Mouse (Mus musculus): ENCODE results near the gene Ndufa13.
A peak's percentile ranks its signal among the peaks of the same experiment; 100 is the strongest.

Ndufa13 gene

GRCm38 (mm10) chr8:69907106-69907505 lies 4.7 kb upstream of the Ndufa13 start:
- no peak for DNase-seq (ENCODE audit: low read depth, low spot score)

GRCm38 (mm10) chr8:69906260-69906659 lies 3.9 kb upstream of the Ndufa13 start:
- DNase-seq (ENCODE audit: low read depth, low spot score) = no peak

GRCm38 (mm10) chr8:69904096-69904495 lies 1.7 kb upstream of the Ndufa13 start:
- DNase-seq (ENCODE audit: low read depth, low spot score) = no peak

GRCm38 (mm10) chr8:69903063-69903542 lies 745 bp upstream of the Ndufa13 start:
- peak; percentile 99 for DNase-seq (ENCODE audit: low read depth, low spot score)

- DNase-seq (ENCODE audit: low read depth, low spot score) = peak; percentile 97
Measured at GRCm38 (mm10) chr8:69901484-69902162, 735 bp downstream of the Ndufa13 start.

GRCm38 (mm10) chr8:69900895-69901451 lies 1.4 kb downstream of the Ndufa13 start:
- DNase-seq (ENCODE audit: low read depth, low spot score) = no peak

- no peak for DNase-seq (ENCODE audit: low read depth, low spot score)
Measured at GRCm38 (mm10) chr8:69899876-69900275, 2.5 kb downstream of the Ndufa13 start.

GRCm38 (mm10) chr8:69897857-69898256 lies 4.5 kb downstream of the Ndufa13 start:
- no peak for DNase-seq (ENCODE audit: low read depth, low spot score)

GRCm38 (mm10) chr8:69895772-69896451 lies 6.4 kb downstream of the Ndufa13 start:
- no peak for DNase-seq (ENCODE audit: low read depth, low spot score)

GRCm38 (mm10) chr8:69894836-69895332 lies 7.5 kb downstream of the Ndufa13 start:
- DNase-seq (ENCODE audit: low read depth, low spot score) = no peak

GRCm38 (mm10) chr8:69893863-69894262 lies 8.5 kb downstream of the Ndufa13 start:
- no peak for DNase-seq (ENCODE audit: low read depth, low spot score)

- no peak for DNase-seq (ENCODE audit: low read depth, low spot score)
Measured at GRCm38 (mm10) chr8:69890813-69891241, 11.5 kb downstream of the Ndufa13 start.

- no peak for DNase-seq (ENCODE audit: low read depth, low spot score)
Measured at GRCm38 (mm10) chr8:69888902-69889301, 13.5 kb downstream of the Ndufa13 start.

GRCm38 (mm10) chr8:69888244-69888866 lies 14.0 kb downstream of the Ndufa13 start:
- DNase-seq (ENCODE audit: low read depth, low spot score) = no peak

GRCm38 (mm10) chr8:69887289-69888243 lies 14.8 kb downstream of the Ndufa13 start, which contains the start of gene Cilp2:
Gene Cilp2 (minus strand): TSS chr8:69887687.
- DNase-seq (ENCODE audit: low read depth, low spot score) = no peak

- DNase-seq (ENCODE audit: low read depth, low spot score) = no peak
Measured at GRCm38 (mm10) chr8:69884141-69884540, 18.2 kb downstream of the Ndufa13 start.

GRCm38 (mm10) chr8:69882833-69883600 lies 19.3 kb downstream of the Ndufa13 start:
- no peak for DNase-seq (ENCODE audit: low read depth, low spot score)

- no peak for DNase-seq (ENCODE audit: low read depth, low spot score)
Measured at GRCm38 (mm10) chr8:69882021-69882756, 20.2 kb downstream of the Ndufa13 start.

GRCm38 (mm10) chr8:69881261-69881865 lies 21.0 kb downstream of the Ndufa13 start:
- no peak for DNase-seq (ENCODE audit: low read depth, low spot score)
